ENCODE assay signal across 9 mouse cellular contexts in genomic region chr11:105944770-105945672, GRCm38 (mm10). TPM values are rescaled to one million over a fixed set of nuclear protein-coding genes. Genes with fewer than 3 reads are reported as not detected.
DNase-seq lines count a peak whose midpoint lies in the region; ATAC-seq lines count a peak whose summit lies in the region.
"Had no signal": no experiment of that assay in that cellular context is flagged by ENCODE, and none has a peak within 500 bp of the region (broad histone marks: within the 10 kb centered on the region; RNA-seq: fewer than 3 reads in every experiment).

No protein-coding gene starts in this region.

- peak overlapping the region; percentile 99 for H3K4me2 ChIP-seq in heart, embryonic 14.5 days (ENCODE audit: low read length)
- peak overlapping the region; percentile 77 for H3K4me2 ChIP-seq in midbrain, embryonic 13.5 days (replicated peaks)

- ATAC-seq in heart, embryonic 14.5 days (ENCODE audit: insufficient number of reproducible peaks, insufficient read depth, low FRiP score, low read depth) = peak; percentile 33; the same call in 1 of the 2 replicates
- ATAC-seq in midbrain, embryonic 13.5 days = no peak
- ATAC-seq in megakaryocyte progenitor cell, adult 5-6 weeks (replicated peaks; ENCODE audit: poor library complexity) = no peak

- H3K9me3 ChIP-seq in heart, embryonic 14.5 days (ENCODE audit: control insufficient read depth, low read length) = no peaks in the 10 kb centered on the region
- no peaks in the 10 kb centered on the region for H3K9me3 ChIP-seq in midbrain, embryonic 13.5 days

- no peaks in the 10 kb centered on the region for H3K36me3 ChIP-seq in heart, embryonic 14.5 days (ENCODE audit: control insufficient read depth, insufficient read depth, low read length)
- no peaks in the 10 kb centered on the region for H3K36me3 ChIP-seq in midbrain, embryonic 13.5 days

- peak overlapping the region; percentile 1 to 71; a peak in 2 of 4 replicates for H3K4me3 ChIP-seq in heart, embryonic 14.5 days (ENCODE audit: control insufficient read depth in 1 of 2, insufficient read depth in 1 of 2, low read depth in 1 of 2, low read length in 2 of 2)
- peak overlapping the region; percentile 50 for H3K4me3 ChIP-seq in midbrain, embryonic 13.5 days (replicated peaks)

- peak overlapping the region; percentile 75 for H3K9ac ChIP-seq in heart, embryonic 14.5 days (ENCODE audit: low read length)
- H3K9ac ChIP-seq in midbrain, embryonic 13.5 days (replicated peaks) = no peak overlapping the region

- H3K4me1 ChIP-seq in heart, embryonic 14.5 days (ENCODE audit: control insufficient read depth in 2 of 2, insufficient read depth in 2 of 2, low read length in 2 of 2) = peaks cover 2 to 17% of the 10 kb centered on the region in 2 experiments; a peak in 3 of 4 replicates
- peaks cover 25% of the 10 kb centered on the region for H3K4me1 ChIP-seq in midbrain, embryonic 13.5 days (replicated peaks)

- H3K27me3 ChIP-seq in heart, embryonic 14.5 days (ENCODE audit: control insufficient read depth, insufficient read depth, low read length) = peaks cover 21% of the 10 kb centered on the region
- peaks cover 27% of the 10 kb centered on the region; the same call in 1 of the 2 replicates for H3K27me3 ChIP-seq in midbrain, embryonic 13.5 days

- peak; percentile 56 for DNase-seq in urinary bladder, postnatal 14 days (ENCODE audit: low spot score)
- no peak for DNase-seq in urinary bladder, postnatal 10 days (ENCODE audit: low spot score)
- peak; percentile 64 for DNase-seq in kidney, postnatal 14 days
- no peak for DNase-seq in spleen, postnatal 36 days (ENCODE audit: low spot score in 2 of 2)
- no peak for DNase-seq in yolk sac, embryonic 10.5 days (ENCODE audit: low spot score)

- peak overlapping the region; percentile 18 to 51 for H3K27ac ChIP-seq in heart, embryonic 14.5 days (replicated peaks in 1 of 2; ENCODE audit: control insufficient read depth in 1 of 2, insufficient read depth in 1 of 2, low read depth in 2 of 2, low read length in 2 of 2)
- H3K27ac ChIP-seq in midbrain, embryonic 13.5 days = no peak overlapping the region

- WGBS in heart, embryonic 14.5 days = 61% methylated on average over 16 of the region's 16 CpGs
- 80% methylated on average over 16 of the region's 16 CpGs for WGBS in midbrain, embryonic 13.5 days

RNA-seq across cellular contexts. Expression of gene Cyb561, which starts 8.1 kb away (rescaled TPM):
- polyA plus RNA-seq in heart, embryonic 14.5 days (2014; fragmentation: Nextera tagmentation; extraction: Ambion mirVana) = 4.7 and 5.5 TPM in 2 replicates
- polyA plus RNA-seq in midbrain, embryonic 13.5 days (2015; fragmentation: Nextera tagmentation; extraction: Ambion mirVana) = 35.5 and 37.6 TPM in 2 replicates
- total RNA-seq in megakaryocyte progenitor cell, adult 5-6 weeks (2015) = 0.52 and 0.90 TPM in 2 replicates
- total RNA-seq in megakaryocyte progenitor cell, adult 5-6 weeks (2017) = 0.68 and 0.96 TPM in 2 replicates
- total RNA-seq: neutrophil, adult 5-6 weeks had no signal

RNA-seq across cellular contexts. Expression of gene Ace, which starts 22.7 kb away (rescaled TPM):
- 1.5 and 2.0 TPM in 2 replicates for polyA plus RNA-seq in heart, embryonic 14.5 days (2014; fragmentation: Nextera tagmentation; extraction: Ambion mirVana)
- polyA plus RNA-seq in midbrain, embryonic 13.5 days (2015; fragmentation: Nextera tagmentation; extraction: Ambion mirVana) = 1.5 and 1.8 TPM in 2 replicates
- total RNA-seq in megakaryocyte progenitor cell, adult 5-6 weeks (2015) = 0.15 and 0.59 TPM in 2 replicates
- total RNA-seq in megakaryocyte progenitor cell, adult 5-6 weeks (2017) = 0.04 and 0.10 TPM in 2 replicates

RNA-seq across cellular contexts. Expression of gene Ace3, which starts 49.5 kb away (rescaled TPM):
- not detected in 2 replicates for polyA plus RNA-seq in heart, embryonic 14.5 days (2014; fragmentation: Nextera tagmentation; extraction: Ambion mirVana)
- polyA plus RNA-seq in midbrain, embryonic 13.5 days (2015; fragmentation: Nextera tagmentation; extraction: Ambion mirVana) = not detected in 2 replicates
- total RNA-seq in megakaryocyte progenitor cell, adult 5-6 weeks (2015) = not detected in 2 replicates
- not detected in 2 replicates for total RNA-seq in megakaryocyte progenitor cell, adult 5-6 weeks (2017)
- total RNA-seq: neutrophil, adult 5-6 weeks had no signal

Comparison
In these comparisons a context has a peak if more than half of its experiments do, and no peak if none do; other contexts are left out.
1. DNase-seq: peak in urinary bladder, postnatal 14 days (single experiment) and kidney, postnatal 14 days (single experiment); none in urinary bladder, postnatal 10 days (single experiment), spleen, postnatal 36 days (0 of 2) and yolk sac, embryonic 10.5 days (single experiment).